Mouse (Mus musculus) right cerebral cortex, adult 18-20 months (tissue): ENCODE data around the gene Mamstr.
"Not testable (repeated sequence)": the region's sequence is repeated elsewhere in the genome, so short reads cannot be mapped to it uniquely, and the experiment has no call there.

Experiments
- DNase-seq: peaks from one replicate; pipeline ENCODE4 v3.0.0; 2022; ENCODE audit warnings: mixed read lengths

Mamstr gene

DNA sequence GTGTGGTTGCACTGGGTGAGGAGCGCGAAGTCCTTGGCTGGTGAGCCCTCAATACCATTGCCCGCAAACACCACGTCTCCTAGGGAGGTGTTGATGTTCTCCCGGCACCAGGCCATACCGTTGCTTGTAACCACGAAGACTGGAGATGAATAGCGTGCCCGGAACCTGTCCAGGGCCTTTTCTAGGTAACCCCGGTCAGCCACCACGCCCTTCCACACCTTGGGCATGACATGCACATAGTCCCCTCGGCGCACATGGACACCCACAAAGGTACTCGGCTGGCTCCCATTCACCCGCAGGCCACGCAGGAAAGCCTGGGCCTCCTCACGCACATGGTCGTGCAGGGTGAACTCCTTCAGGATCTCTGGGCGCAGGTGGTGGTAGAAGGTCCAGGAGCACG is 10.7 kb downstream of the Mamstr start:
- not testable (repeated sequence) for DNase-seq

DNA sequence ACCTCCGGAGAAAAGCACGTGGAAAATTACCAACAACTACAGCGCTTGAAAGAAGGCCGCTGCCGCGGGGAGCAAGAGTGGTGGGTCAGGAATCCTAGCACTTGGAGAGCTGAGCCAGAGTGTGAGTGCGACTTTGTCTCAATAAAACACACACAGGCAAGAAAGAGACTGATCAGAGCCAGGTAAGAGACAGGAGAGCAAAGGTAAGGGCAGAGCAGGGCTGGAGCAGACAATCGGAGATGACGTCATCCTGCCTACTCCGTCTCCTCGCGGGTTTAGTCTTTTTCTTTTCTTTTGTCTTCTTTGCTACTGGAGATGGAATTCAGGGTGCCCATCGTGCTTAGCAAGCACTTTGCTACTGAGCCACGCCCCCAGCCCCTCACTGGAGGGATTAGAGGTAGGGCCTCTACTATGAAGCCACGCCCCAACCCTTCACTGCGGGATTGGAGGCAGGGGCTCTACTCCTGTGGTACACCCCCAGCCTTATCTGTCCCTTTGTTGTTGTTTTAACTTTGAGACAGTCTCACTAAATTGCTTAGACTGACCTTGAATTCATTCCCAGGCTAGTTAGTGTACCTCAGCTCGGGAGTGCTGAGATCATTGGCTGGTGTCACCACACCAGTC is 14.8 kb downstream of the Mamstr start:
- DNase-seq, result no peak

DNA sequence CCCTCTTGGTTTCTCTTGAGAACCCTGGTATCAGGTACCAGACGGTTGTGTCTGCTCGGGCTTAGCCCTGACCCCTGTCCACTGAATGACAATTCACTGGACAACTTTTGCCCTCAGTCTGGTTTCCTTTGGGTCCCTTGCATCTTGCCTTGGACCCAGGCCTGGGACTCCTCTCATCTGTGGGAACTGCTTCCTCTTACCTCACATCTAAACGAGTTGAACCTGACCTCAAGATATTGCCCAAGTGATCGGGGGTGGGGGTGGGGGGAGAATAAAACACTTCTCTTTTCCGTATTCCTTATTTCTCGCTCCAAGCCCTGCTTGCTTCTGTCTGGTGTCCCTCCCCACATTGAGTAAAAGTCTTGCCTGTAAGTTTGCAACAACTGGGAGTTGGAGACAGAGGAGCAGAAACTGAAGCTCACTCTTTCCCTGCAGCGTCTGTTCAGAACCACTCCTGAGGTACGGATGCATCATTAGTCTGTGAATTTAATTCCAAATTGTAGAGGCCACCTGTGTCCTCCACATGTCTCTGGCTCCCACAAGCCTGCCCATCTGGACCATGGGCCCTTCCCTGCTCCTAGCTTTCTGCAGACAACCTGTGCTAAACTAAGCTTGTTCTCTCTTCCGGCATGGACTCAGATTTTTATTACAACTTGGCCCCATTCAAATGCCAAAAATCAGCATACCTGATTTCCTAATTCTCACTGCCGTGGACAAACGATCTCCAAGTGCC is 21.1 kb downstream of the Mamstr start:
- no peak for DNase-seq

GRCm38 (mm10) chr7:45661702-45662101 is 21.9 kb downstream of the Mamstr start:
- not testable (repeated sequence) for DNase-seq

GRCm38 (mm10) chr7:45665303-45666138 is 25.7 kb downstream of the Mamstr start:
- no peak for DNase-seq

- no peak for DNase-seq
These were observed 26.4 kb downstream of the Mamstr start, which contains the start of gene Fut2 for GRCm38 (mm10) chr7:45666161-45666560. Gene Fut2 (minus strand): TSS chr7:45666394.

DNA sequence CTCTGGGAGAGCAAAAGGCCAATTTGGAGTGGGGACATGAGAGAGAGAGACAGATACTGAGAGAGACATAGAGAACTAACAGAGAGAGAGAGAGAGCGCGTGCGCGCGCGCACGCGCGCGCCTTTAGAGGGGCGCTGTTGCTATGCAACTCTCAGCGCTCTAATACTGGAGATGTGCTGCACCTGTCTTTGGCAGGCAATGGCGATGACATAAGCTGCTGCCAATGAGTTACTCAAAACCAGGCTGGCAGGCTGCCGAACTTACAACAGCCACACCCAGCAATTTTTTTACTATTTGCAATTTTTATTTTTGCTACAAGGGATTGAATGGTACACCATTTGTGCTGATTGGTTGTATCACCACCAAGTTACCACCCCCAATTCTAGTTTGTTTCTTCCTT is 28.0 kb downstream of the Mamstr start:
- DNase-seq, result no peak

- DNase-seq, result no peak
These were observed 29.1 kb downstream of the Mamstr start for GRCm38 (mm10) chr7:45668921-45669320.

GRCm38 (mm10) chr7:45677627-45678295 is 38.0 kb downstream of the Mamstr start:
- DNase-seq, result no peak

GRCm38 (mm10) chr7:45678513-45678912 is 38.7 kb downstream of the Mamstr start:
- no peak for DNase-seq

- DNase-seq, result no peak
These were observed 40.3 kb downstream of the Mamstr start for GRCm38 (mm10) chr7:45679966-45680621.

DNA sequence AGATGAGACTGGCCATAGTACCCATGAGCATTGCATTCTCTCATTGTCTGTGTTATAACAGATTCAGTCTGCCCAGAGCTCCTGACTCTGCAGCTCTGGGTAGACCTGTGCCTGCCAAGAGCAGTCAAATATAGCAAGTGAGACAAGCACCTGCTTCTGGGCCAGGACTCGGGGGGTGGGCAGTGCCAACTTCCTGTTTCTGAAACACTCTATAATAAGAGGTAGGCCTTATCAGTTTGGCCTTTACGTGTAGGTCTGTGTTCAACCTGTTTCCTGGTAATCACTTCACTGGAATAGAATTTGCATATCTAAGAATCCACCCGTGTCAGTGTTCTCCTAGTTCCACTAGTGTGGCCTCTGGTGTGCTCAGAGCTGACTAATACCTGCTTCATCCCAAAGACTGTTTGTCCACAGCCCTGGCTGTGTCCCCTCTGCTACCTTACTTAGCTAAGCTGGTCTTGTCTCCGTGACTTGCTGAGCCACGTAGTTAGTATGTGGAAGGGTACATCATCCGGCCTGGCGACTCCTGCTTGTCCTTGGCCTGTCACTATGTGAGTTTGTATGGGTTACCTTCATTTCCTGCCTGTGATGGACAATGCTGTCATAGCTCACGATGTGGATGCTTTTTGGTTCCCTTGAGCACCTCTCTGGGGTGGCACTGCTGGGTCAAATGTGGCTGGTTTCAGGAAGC is 41.4 kb downstream of the Mamstr start:
- DNase-seq, result no peak

DNA sequence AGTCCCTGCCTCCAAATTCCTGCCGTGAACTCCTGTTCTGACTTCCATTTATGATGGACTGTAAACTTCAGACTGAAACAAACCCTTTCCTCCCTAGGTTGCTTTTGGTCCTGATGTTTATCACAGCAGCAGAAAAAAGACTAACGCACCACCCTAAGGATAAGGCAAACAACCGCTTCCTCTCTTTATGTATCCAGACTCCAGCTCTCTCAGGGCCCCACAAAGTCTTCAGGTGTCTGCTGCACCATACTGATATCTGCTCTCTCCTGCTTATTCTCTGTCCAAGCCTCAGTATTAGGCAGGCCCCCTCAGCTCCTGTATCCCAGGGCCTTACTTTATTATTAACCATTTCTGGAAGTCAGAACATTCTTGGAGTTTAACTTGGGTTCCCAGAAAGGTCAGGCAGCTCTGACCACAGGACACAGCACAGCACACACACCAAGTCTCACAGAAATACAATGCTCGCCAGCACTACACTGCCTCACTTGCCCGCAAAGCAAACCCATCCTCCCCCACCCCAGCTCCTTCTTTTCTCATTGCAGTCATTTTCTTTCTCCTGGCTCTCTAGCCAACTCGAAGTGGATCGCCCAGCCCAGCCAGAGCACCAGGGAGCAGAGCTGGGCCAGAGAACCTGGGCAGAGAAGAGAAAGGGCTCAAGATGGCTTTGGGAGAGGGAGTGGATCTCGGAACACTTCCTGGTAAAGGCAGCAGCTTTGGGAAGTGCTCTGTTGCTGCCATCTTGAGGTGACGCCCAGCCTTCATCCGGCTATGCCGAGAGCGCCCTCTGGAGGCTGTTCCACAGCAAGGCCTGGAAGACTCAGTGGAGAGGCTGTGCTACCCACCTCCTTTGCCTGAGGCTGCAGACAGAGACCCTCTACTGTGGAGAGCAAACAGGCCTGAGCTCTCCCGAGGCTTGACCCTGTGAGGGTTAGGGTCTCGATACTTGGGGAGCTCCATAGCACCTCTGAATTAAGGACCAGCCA is 42.7 kb downstream of the Mamstr start:
- peak; percentile 86 for DNase-seq

DNA sequence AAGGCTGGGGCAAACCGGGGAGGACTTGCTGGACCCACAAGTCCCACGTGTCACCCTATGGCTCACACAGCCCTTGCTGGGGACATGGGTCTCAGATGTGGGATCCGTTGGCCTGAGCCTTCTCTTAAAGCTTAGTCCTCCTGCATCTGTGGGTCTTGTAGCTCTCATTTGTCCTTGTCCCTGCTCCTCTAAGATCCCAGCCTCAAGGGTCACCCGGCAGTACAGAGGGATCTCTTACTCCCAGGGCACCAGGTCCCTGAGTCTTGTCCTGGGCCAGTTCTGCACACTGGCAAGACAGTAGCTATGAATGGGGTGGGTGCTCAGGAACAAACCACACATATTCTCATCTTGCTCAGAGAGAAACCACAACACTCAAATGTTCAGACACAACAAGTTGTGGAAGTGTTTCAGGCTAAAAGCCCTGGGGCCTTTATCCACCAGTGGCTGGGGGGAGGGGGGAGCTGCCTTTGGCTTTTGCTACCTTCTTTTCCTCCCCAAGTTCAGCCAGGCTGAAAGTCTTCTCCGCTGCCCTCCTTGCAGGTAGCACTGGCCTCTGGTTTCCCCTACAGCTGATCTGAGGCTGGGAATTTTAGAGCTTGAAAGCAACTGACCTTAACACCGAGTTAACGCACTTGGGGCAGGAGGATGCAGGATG is 43.7 kb downstream of the Mamstr start, which contains the start of gene Ntn5:
Gene Ntn5 (plus strand): TSS at position 627 of the 655 bp plus-strand sequence.
- no peak for DNase-seq

- no peak for DNase-seq
These were observed 46.0 kb downstream of the Mamstr start for GRCm38 (mm10) chr7:45685811-45686210.

GRCm38 (mm10) chr7:45686841-45687240 is 47.1 kb downstream of the Mamstr start:
- DNase-seq, result no peak

DNA sequence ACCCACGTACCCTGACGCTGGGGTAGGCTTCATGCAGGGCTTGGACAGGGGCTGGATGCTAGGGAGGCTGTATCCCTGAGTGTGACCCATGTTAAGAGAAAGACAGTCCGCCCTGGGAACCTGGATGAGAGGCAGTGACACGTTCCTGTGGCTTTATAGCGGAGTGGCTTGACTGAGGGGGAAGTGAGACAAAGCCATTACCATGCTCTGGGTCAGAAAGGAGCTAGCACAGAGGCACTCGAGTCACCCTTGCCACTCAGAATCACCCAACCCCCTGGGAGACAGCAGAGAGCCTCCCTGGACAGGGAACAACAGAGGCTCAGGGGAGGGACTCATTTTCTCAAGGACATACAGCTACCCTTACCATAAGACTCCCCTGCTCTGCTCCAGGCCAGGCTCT is 49.3 kb downstream of the Mamstr start:
- no peak for DNase-seq

GRCm38 (mm10) chr7:45689800-45690199 is 50.0 kb downstream of the Mamstr start:
- no peak for DNase-seq

GRCm38 (mm10) chr7:45692364-45692763 is 52.6 kb downstream of the Mamstr start:
- no peak for DNase-seq
